Mouse (Mus musculus) monocyte, adult 2 months (primary cell): Measurements from ENCODE around the gene Gm10392.

Experiments used
- DNase-seq, 2 experiments: peaks; one replicate each; pipeline ENCODE4 v3.0.0; 2022; ENCODE audit warnings: low spot score in 2 of 2, low read depth in 1 of 2

Gm10392 gene

GRCm38 (mm10) chr11:77508068-77509021 is 10.7 kb downstream of the Gm10392 start:
- DNase-seq, result peak in 1 of 2 experiments; percentile 68

- no peak for DNase-seq
Measured at GRCm38 (mm10) chr11:77507426-77507825, 11.6 kb downstream of the Gm10392 start.

- DNase-seq, result no peak
Measured at GRCm38 (mm10) chr11:77506941-77507340, 12.1 kb downstream of the Gm10392 start.

- DNase-seq, result no peak
Measured at GRCm38 (mm10) chr11:77506273-77506672, 12.7 kb downstream of the Gm10392 start.

GRCm38 (mm10) chr11:77505291-77505980 is 13.6 kb downstream of the Gm10392 start:
- no peak for DNase-seq

- no peak for DNase-seq
Measured at GRCm38 (mm10) chr11:77504377-77504776, 14.6 kb downstream of the Gm10392 start.

GRCm38 (mm10) chr11:77503511-77503910 is 15.5 kb downstream of the Gm10392 start:
- DNase-seq, result no peak

- no peak for DNase-seq
Measured at GRCm38 (mm10) chr11:77502481-77502880, 16.5 kb downstream of the Gm10392 start.

GRCm38 (mm10) chr11:77501971-77502370 is 17.0 kb downstream of the Gm10392 start:
- DNase-seq, result no peak

GRCm38 (mm10) chr11:77501392-77501791 is 17.6 kb downstream of the Gm10392 start:
- DNase-seq, result peak in 1 of 2 experiments; percentile 60

GRCm38 (mm10) chr11:77500361-77501325 is 18.4 kb downstream of the Gm10392 start:
- no peak for DNase-seq

GRCm38 (mm10) chr11:77499354-77499753 is 19.6 kb downstream of the Gm10392 start:
- DNase-seq, result no peak

GRCm38 (mm10) chr11:77498261-77499139 is 20.5 kb downstream of the Gm10392 start:
- DNase-seq, result no peak

- DNase-seq, result no peak
Measured at GRCm38 (mm10) chr11:77497851-77498250, 21.1 kb downstream of the Gm10392 start.

GRCm38 (mm10) chr11:77497341-77497756 is 21.6 kb downstream of the Gm10392 start:
- no peak for DNase-seq

GRCm38 (mm10) chr11:77495507-77495906 is 23.5 kb downstream of the Gm10392 start:
- no peak for DNase-seq

GRCm38 (mm10) chr11:77494782-77495181 is 24.2 kb downstream of the Gm10392 start:
- no peak for DNase-seq

GRCm38 (mm10) chr11:77494344-77494676 is 24.7 kb downstream of the Gm10392 start:
- no peak for DNase-seq

GRCm38 (mm10) chr11:77493512-77494343 is 25.3 kb downstream of the Gm10392 start, which contains the start of gene Git1:
Gene Git1 (plus strand): TSS chr11:77493562.
- no peak for DNase-seq
